Mouse (Mus musculus): ENCODE data around the gene Cmya5.

GRCm38 (mm10) chr13:93117241-93117640, 27.3 kb downstream of the Cmya5 start:
- TF ChIP-seq CTCF (IDR thresholded peaks at IDR 0.05; ENCODE audit: borderline replicate concordance, insufficient read depth, low read depth, low read length) (no peak), POLR2A (IDR thresholded peaks at IDR 0.05; ENCODE audit: borderline replicate concordance, insufficient read depth, low read length) (no peak)
